Mouse (Mus musculus): ENCODE results near the gene Fam198b.

The Fam198b gene

GRCm38 (mm10) chr3:79885686-79886356, 1.5 kb downstream of the Fam198b start:
- DNase-seq (ENCODE audit: low read depth, low spot score) = no peak

- DNase-seq (ENCODE audit: low read depth, low spot score) = no peak
These were observed 2.2 kb downstream of the Fam198b start for GRCm38 (mm10) chr3:79886357-79887091.

- no peak for DNase-seq (ENCODE audit: low read depth, low spot score)
These were observed 3.0 kb downstream of the Fam198b start for GRCm38 (mm10) chr3:79887161-79887855.

GRCm38 (mm10) chr3:79887966-79888365, 3.6 kb downstream of the Fam198b start:
- no peak for DNase-seq (ENCODE audit: low read depth, low spot score)

- DNase-seq (ENCODE audit: low read depth, low spot score) = no peak
These were observed 13.4 kb downstream of the Fam198b start for GRCm38 (mm10) chr3:79897534-79898370.

GRCm38 (mm10) chr3:79898514-79898913, 14.2 kb downstream of the Fam198b start:
- no peak for DNase-seq (ENCODE audit: low read depth, low spot score)

GRCm38 (mm10) chr3:79899906-79900305, 15.6 kb downstream of the Fam198b start:
- DNase-seq (ENCODE audit: low read depth, low spot score) = no peak

- DNase-seq (ENCODE audit: low read depth, low spot score) = no peak
These were observed 16.2 kb downstream of the Fam198b start for GRCm38 (mm10) chr3:79900502-79900901.

- DNase-seq (ENCODE audit: low read depth, low spot score) = no peak
These were observed 17.0 kb downstream of the Fam198b start for GRCm38 (mm10) chr3:79901321-79901720.

- no peak for DNase-seq (ENCODE audit: low read depth, low spot score)
These were observed 17.4 kb downstream of the Fam198b start for GRCm38 (mm10) chr3:79901734-79902133.

GRCm38 (mm10) chr3:79903803-79904202, 19.5 kb downstream of the Fam198b start:
- no peak for DNase-seq (ENCODE audit: low read depth, low spot score)

GRCm38 (mm10) chr3:79904238-79904757, 20.0 kb downstream of the Fam198b start:
- no peak for DNase-seq (ENCODE audit: low read depth, low spot score)

GRCm38 (mm10) chr3:79905397-79905796, 21.1 kb downstream of the Fam198b start:
- no peak for DNase-seq (ENCODE audit: low read depth, low spot score)

GRCm38 (mm10) chr3:79906250-79907045, 22.1 kb downstream of the Fam198b start:
- DNase-seq (ENCODE audit: low read depth, low spot score) = no peak

GRCm38 (mm10) chr3:79907223-79907622, 22.9 kb downstream of the Fam198b start:
- no peak for DNase-seq (ENCODE audit: low read depth, low spot score)

- DNase-seq (ENCODE audit: low read depth, low spot score) = no peak
These were observed 26.2 kb downstream of the Fam198b start for GRCm38 (mm10) chr3:79910375-79911141.

GRCm38 (mm10) chr3:79911166-79911565, 26.8 kb downstream of the Fam198b start:
- no peak for DNase-seq (ENCODE audit: low read depth, low spot score)

- no peak for DNase-seq (ENCODE audit: low read depth, low spot score)
These were observed 29.7 kb downstream of the Fam198b start for GRCm38 (mm10) chr3:79914012-79914411.

- no peak for DNase-seq (ENCODE audit: low read depth, low spot score)
These were observed 31.9 kb downstream of the Fam198b start for GRCm38 (mm10) chr3:79916185-79916584.

- DNase-seq (ENCODE audit: low read depth, low spot score) = no peak
These were observed 34.4 kb downstream of the Fam198b start for GRCm38 (mm10) chr3:79918761-79919160.

Data from WW6 (cell line).